Mouse (Mus musculus) neural tube, embryonic 13.5 days (tissue): ENCODE data around the gene Gimap1. TPM values are rescaled to one million over a fixed set of nuclear protein-coding genes. Genes with fewer than 3 reads are reported as not detected.

Experiments used
- ATAC-seq: fragments of 200-750 bp; cut with Nextera tagmentation; 2 replicates; pipeline ENCODE4 v1.8.0; 2017; ENCODE audit warnings: low read depth, mild to moderate bottlenecking, moderate TSS enrichment, moderate library complexity
- H3K27ac ChIP-seq: fragments of 300-500 bp; sonication (generic); replicated peaks from 2 replicates; pipeline ENCODE4 v1.5.1; 2015; ENCODE audit warnings: moderate library complexity, mild to moderate bottlenecking, inconsistent platforms
- H3K27me3 ChIP-seq: fragments of 300-500 bp; sonication (generic); 2 replicates; pipeline ENCODE4 v1.6.1; 2015; ENCODE audit warnings: mild to moderate bottlenecking, inconsistent platforms
- H3K36me3 ChIP-seq: fragments of 300-500 bp; sonication (generic); 2 replicates; pipeline ENCODE4 v1.6.1; 2015; ENCODE audit warnings: mild to moderate bottlenecking, inconsistent platforms
- H3K4me1 ChIP-seq: fragments of 300-500 bp; sonication (generic); replicated peaks from 2 replicates; pipeline ENCODE4 v1.6.1; 2015; ENCODE audit warnings: inconsistent platforms
- H3K4me2 ChIP-seq: fragments of 300-500 bp; sonication (generic); 2 replicates; pipeline ENCODE4 v1.6.1; 2015; ENCODE audit warnings: inconsistent platforms, mild to moderate bottlenecking, moderate library complexity
- H3K4me3 ChIP-seq: fragments of 300-500 bp; sonication (generic); 2 replicates; pipeline ENCODE4 v1.5.1; 2015; ENCODE audit warnings: mild to moderate bottlenecking, inconsistent platforms
- H3K9ac ChIP-seq: fragments of 300-500 bp; sonication (generic); 2 replicates; pipeline ENCODE4 v1.6.1; 2015; ENCODE audit warnings: moderate library complexity, mild to moderate bottlenecking, inconsistent platforms
- H3K9me3 ChIP-seq: fragments of 300-500 bp; sonication (generic); 2 replicates; pipeline ENCODE4 v1.6.1; 2016; ENCODE audit warnings: inconsistent platforms
- WGBS: fragments of 180-500 bp; shearing (Covaris S2); methylation state at CpG from one replicate; pipeline ENCODE4 v1.1.7; 2015; 5-methylcytosine and 5-hydroxymethylcytosine counted together
- polyA plus RNA-seq: library from polyadenylated mRNA; unstranded; fragments of >200 nt; fragmentation: Nextera tagmentation; extraction: Ambion mirVana; gene quantifications from 2 replicates; pipeline ENCODE4 v1.2.1, GENCODE M21; 2015

Gene Gimap1
- polyA plus RNA-seq, 1 experiment from 2014 or later, result 8.7 TPM

DNA sequence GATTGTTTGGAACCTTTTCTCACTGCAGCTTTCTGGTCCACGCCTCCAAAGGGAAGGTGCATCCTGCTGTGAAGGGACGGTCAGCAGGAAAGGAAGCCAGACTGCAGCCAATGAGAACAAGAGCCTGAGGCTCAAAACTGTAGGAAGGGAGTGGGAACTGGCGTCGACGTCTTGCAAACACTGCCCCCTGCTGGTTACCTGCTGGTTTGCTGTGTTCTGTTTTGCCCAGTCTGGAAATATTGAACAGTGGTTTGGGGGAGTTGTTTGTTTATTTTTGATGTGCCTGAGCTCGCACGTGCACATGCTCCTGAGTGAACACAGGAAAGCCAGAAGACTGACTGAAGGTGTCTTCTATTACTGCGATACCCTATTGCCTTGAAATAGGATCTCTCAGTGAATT lies 33.2 kb downstream of the Gimap1 start:
- WGBS, result 12% methylated on average over 8 of the region's 8 CpGs
- Histone ChIP-seq H3K9ac (no peak overlapping the region), H3K27ac (no peak overlapping the region), H3K27me3 (no peaks in the 10 kb centered on the region), H3K9me3 (no peaks in the 10 kb centered on the region), H3K4me2 (0 out of 2 replicates have a peak overlapping the region, but pooled peaks have one; percentile 4), H3K4me3 (no peak overlapping the region), H3K36me3 (no peaks in the 10 kb centered on the region), H3K4me1 (no peaks in the 10 kb centered on the region)
- ATAC-seq, result peak; percentile 43; the same call in 1 of the 2 replicates

- H3K9me3 ChIP-seq, result no peaks in the 10 kb centered on the region
- WGBS, result 93% methylated on average over 1 of the region's 1 CpGs
- ATAC-seq, result no peak
- no peaks in the 10 kb centered on the region for H3K36me3 ChIP-seq
- no peak overlapping the region for H3K4me2 ChIP-seq
- no peak overlapping the region for H3K4me3 ChIP-seq
- no peaks in the 10 kb centered on the region for H3K27me3 ChIP-seq
- H3K9ac ChIP-seq, result no peak overlapping the region
- H3K4me1 ChIP-seq, result no peaks in the 10 kb centered on the region
- no peak overlapping the region for H3K27ac ChIP-seq
Measured at GRCm38 (mm10) chr6:48784406-48784805, 45.6 kb downstream of the Gimap1 start.

DNA sequence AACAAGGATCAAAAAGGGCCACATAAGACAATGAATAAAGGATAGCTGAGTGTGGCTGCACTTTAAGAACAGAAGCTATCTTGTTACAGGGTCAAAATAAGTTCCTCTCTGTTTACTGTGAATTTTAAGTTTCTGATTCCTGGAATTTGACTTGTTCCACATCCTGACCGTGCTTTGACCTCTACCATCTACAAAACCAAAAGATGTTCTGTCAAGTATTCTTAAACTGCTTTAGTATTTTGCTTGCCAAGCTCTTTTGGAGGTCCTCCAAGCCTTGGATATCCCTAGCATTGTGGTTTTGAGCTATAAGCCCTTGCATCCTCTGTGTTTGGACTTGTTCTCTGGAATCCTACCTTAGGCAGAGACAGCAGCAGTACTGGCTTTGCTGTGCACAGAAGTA lies 46.3 kb downstream of the Gimap1 start:
- WGBS, result 67% methylated on average over 1 of the region's 1 CpGs
- no peak for ATAC-seq
- H3K27ac ChIP-seq, result no peak overlapping the region
- no peaks in the 10 kb centered on the region for H3K9me3 ChIP-seq
- H3K4me1 ChIP-seq, result no peaks in the 10 kb centered on the region
- no peak overlapping the region for H3K4me3 ChIP-seq
- no peaks in the 10 kb centered on the region for H3K27me3 ChIP-seq
- H3K4me2 ChIP-seq, result no peak overlapping the region
- no peaks in the 10 kb centered on the region for H3K36me3 ChIP-seq
- no peak overlapping the region for H3K9ac ChIP-seq

DNA sequence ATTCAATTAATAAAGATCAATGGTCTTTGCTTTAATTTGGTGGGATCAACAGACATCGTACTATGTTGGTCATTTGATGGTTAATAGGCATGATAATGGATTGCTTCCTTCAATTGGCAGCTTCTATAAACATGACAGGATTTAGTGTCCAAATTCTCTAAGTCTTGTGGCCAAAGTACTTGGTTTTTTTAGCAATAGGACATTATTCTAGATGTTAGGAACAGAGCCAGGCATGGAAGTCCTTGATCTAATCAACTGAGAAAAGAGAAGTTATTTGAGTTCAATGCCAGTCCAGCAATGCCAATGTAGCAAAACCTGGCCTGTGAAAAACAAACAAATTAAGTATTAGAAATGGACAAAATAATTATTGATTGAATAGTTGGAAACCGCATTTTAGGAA lies 46.7 kb downstream of the Gimap1 start:
- Histone ChIP-seq H3K9ac (no peak overlapping the region), H3K4me2 (no peak overlapping the region), H3K4me1 (no peaks in the 10 kb centered on the region), H3K36me3 (no peaks in the 10 kb centered on the region), H3K4me3 (no peak overlapping the region), H3K27me3 (no peaks in the 10 kb centered on the region), H3K27ac (no peak overlapping the region), H3K9me3 (no peaks in the 10 kb centered on the region)
- 80% methylated on average over 2 of the region's 2 CpGs for WGBS
- ATAC-seq, result no peak

- H3K4me1 ChIP-seq, result no peaks in the 10 kb centered on the region
- H3K27ac ChIP-seq, result no peak overlapping the region
- no peaks in the 10 kb centered on the region for H3K27me3 ChIP-seq
- H3K4me3 ChIP-seq, result no peak overlapping the region
- H3K4me2 ChIP-seq, result no peak overlapping the region
- WGBS, result 87% methylated on average over 2 of the region's 2 CpGs
- ATAC-seq, result no peak
- H3K36me3 ChIP-seq, result no peaks in the 10 kb centered on the region
- H3K9me3 ChIP-seq, result no peaks in the 10 kb centered on the region
- no peak overlapping the region for H3K9ac ChIP-seq
Measured at GRCm38 (mm10) chr6:48787867-48788266, 49.0 kb downstream of the Gimap1 start.

Other genes starting within 250 kb of the Gimap1 start
- 177 and 203 TPM in 2 replicates for gene Atp6v0e2, start 201.4 kb upstream of the Gimap1 start, polyA plus RNA-seq
- 20.7 and 24.0 TPM in 2 replicates for gene Lrrc61, start 184.3 kb upstream of the Gimap1 start, polyA plus RNA-seq
- 9.2 and 10.9 TPM in 2 replicates for gene Rarres2, start 166.3 kb upstream of the Gimap1 start, polyA plus RNA-seq
- gene Gm45021, start 149.4 kb upstream of the Gimap1 start, polyA plus RNA-seq, result not detected in 2 replicates
- 38.0 and 40.3 TPM in 2 replicates for gene Repin1, start 145.2 kb upstream of the Gimap1 start, polyA plus RNA-seq
- gene Gm44965, start 145.1 kb upstream of the Gimap1 start, polyA plus RNA-seq, result not detected in 2 replicates
- 11.3 and 15.7 TPM in 2 replicates for gene Zfp775, start 137.0 kb upstream of the Gimap1 start, polyA plus RNA-seq
- gene AI854703, start 112.3 kb upstream of the Gimap1 start, polyA plus RNA-seq, result 11.2 and 12.7 TPM in 2 replicates
- gene Gimap8, start 91.8 kb upstream of the Gimap1 start, polyA plus RNA-seq, result 0.74 TPM in 2 replicates
- 1.6 and 2.7 TPM in 2 replicates for gene Gimap9, start 62.9 kb upstream of the Gimap1 start, polyA plus RNA-seq
- gene Gimap4, start 54.5 kb upstream of the Gimap1 start, polyA plus RNA-seq, result 2.9 and 3.3 TPM in 2 replicates
- 10.9 and 11.6 TPM in 2 replicates for gene Gimap6, start 30.8 kb upstream of the Gimap1 start, polyA plus RNA-seq
- gene Gm28053, start 20.4 kb upstream of the Gimap1 start, polyA plus RNA-seq, result 0.95 TPM in 1 of 2 replicates, not detected in the other
- not detected in 2 replicates for gene Gimap7, start 20.4 kb upstream of the Gimap1 start, polyA plus RNA-seq
- 2.0 TPM in 2 replicates for gene Gimap5, start 7.1 kb downstream of the Gimap1 start, polyA plus RNA-seq
- not detected in 2 replicates for gene Gimap3, start 31.8 kb downstream of the Gimap1 start, polyA plus RNA-seq
- gene Tmem176a, start 101.9 kb downstream of the Gimap1 start, polyA plus RNA-seq, result 22.8 and 30.5 TPM in 2 replicates
- gene Tmem176b, start 102.4 kb downstream of the Gimap1 start, polyA plus RNA-seq, result 127 and 151 TPM in 2 replicates
- not detected in 2 replicates for gene Aoc1, start 133.8 kb downstream of the Gimap1 start, polyA plus RNA-seq
- not detected in 2 replicates for gene 1600015I10Rik, start 190.8 kb downstream of the Gimap1 start, polyA plus RNA-seq
- not detected in 2 replicates for gene Doxl2, start 235.9 kb downstream of the Gimap1 start, polyA plus RNA-seq
- gene Svs1, start 247.8 kb downstream of the Gimap1 start, polyA plus RNA-seq, result not detected in 2 replicates